Mouse (Mus musculus): Measurements from ENCODE around the gene Pex5. TPM values are rescaled to one million over a fixed set of nuclear protein-coding genes. Genes with fewer than 3 reads are reported as not detected.
A peak's percentile ranks its signal among the peaks of the same experiment; 100 is the strongest.
"Not testable (repeated sequence)": the region's sequence is repeated elsewhere in the genome, so short reads cannot be mapped to it uniquely, and the experiment has no call there.

Gene Pex5
- polyA plus RNA-seq, 1 experiment from 2014 or later = 43.1 TPM

- H3K27me3 ChIP-seq (ENCODE audit: poor library complexity, severe bottlenecking) = no peaks in the 10 kb centered on the region
- no peaks in the 10 kb centered on the region for H3K4me1 ChIP-seq
- no peak for DNase-seq (ENCODE audit: extremely low spot score, low spot score)
- H3K9me3 ChIP-seq = no peaks in the 10 kb centered on the region
- WGBS = 91% methylated on average over 2 of the region's 2 CpGs
- no peak overlapping the region for H3K27ac ChIP-seq
- no peak overlapping the region for H3K4me3 ChIP-seq
- H3K36me3 ChIP-seq (replicated peaks) = no peaks in the 10 kb centered on the region
Measured at GRCm38 (mm10) chr6:124446024-124446423, 31.2 kb upstream of the Pex5 start.

- no peak overlapping the region for H3K27ac ChIP-seq
- no peaks in the 10 kb centered on the region for H3K4me1 ChIP-seq
- WGBS = 93% methylated on average over 2 of the region's 2 CpGs
- H3K36me3 ChIP-seq (replicated peaks) = no peaks in the 10 kb centered on the region
- H3K4me3 ChIP-seq = no peak overlapping the region
- no peaks in the 10 kb centered on the region for H3K9me3 ChIP-seq
- DNase-seq (ENCODE audit: extremely low spot score, low spot score) = no peak
- no peaks in the 10 kb centered on the region for H3K27me3 ChIP-seq (ENCODE audit: poor library complexity, severe bottlenecking)
Measured at GRCm38 (mm10) chr6:124443338-124443737, 28.5 kb upstream of the Pex5 start.

- DNase-seq (ENCODE audit: extremely low spot score, low spot score) = no peak
- Histone ChIP-seq H3K27ac (no peak overlapping the region), H3K4me3 (no peak overlapping the region), H3K36me3 (replicated peaks) (no peaks in the 10 kb centered on the region), H3K9me3 (no peaks in the 10 kb centered on the region), H3K27me3 (ENCODE audit: poor library complexity, severe bottlenecking) (no peaks in the 10 kb centered on the region), H3K4me1 (peaks cover 7% of the 10 kb centered on the region)
- 74% methylated on average over 7 of the region's 7 CpGs for WGBS
Measured at GRCm38 (mm10) chr6:124436245-124436644, 21.4 kb upstream of the Pex5 start.

- 71% methylated on average over 5 of the region's 5 CpGs for WGBS
- no peak for DNase-seq (ENCODE audit: extremely low spot score, low spot score)
- Histone ChIP-seq H3K4me3 (no peak overlapping the region), H3K36me3 (replicated peaks) (no peaks in the 10 kb centered on the region), H3K27me3 (ENCODE audit: poor library complexity, severe bottlenecking) (no peaks in the 10 kb centered on the region; the same call in 1 of the 2 replicates), H3K4me1 (peaks cover 18% of the 10 kb centered on the region), H3K9me3 (no peaks in the 10 kb centered on the region), H3K27ac (no peak overlapping the region)
Measured at GRCm38 (mm10) chr6:124435173-124435572, 20.3 kb upstream of the Pex5 start.

DNA sequence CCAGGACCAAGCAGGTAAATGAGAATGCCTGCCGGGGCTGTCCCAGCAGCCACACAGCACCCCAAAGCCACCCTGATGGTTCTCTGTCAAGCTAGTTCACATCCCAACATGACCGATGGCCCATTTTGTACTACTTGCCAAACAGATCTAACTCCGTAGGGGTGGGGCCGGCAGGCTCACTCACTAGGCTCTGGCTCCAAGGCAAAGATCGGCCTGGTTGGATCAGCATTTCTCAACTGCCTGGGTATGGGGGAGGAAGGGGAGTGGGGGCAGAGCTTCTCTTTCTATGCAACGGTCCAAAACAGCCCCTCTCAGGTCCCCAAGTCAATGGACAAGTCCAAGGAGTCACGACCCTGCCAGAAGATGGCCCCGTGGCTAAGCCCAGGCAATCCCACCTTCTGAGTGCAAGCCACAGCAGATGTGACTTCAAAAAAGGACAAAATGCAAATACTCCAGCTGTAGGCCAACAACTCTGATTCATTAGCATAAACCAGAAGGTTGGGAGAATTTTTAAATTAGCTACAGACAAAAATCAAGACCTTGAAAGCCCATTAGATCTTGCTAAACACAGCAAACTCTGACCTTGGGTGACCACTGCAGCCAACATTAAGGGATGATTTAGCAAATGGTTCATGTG lies 18.9 kb upstream of the Pex5 start:
- no peak overlapping the region for H3K4me3 ChIP-seq
- 90% methylated on average over 8 of the region's 8 CpGs for WGBS
- DNase-seq (ENCODE audit: extremely low spot score, low spot score) = no peak
- H3K27me3 ChIP-seq (ENCODE audit: poor library complexity, severe bottlenecking) = no peaks in the 10 kb centered on the region; the same call in 1 of the 2 replicates
- H3K27ac ChIP-seq = no peak overlapping the region
- H3K36me3 ChIP-seq (replicated peaks) = no peaks in the 10 kb centered on the region
- peaks cover 20% of the 10 kb centered on the region for H3K4me1 ChIP-seq
- no peaks in the 10 kb centered on the region for H3K9me3 ChIP-seq

DNA sequence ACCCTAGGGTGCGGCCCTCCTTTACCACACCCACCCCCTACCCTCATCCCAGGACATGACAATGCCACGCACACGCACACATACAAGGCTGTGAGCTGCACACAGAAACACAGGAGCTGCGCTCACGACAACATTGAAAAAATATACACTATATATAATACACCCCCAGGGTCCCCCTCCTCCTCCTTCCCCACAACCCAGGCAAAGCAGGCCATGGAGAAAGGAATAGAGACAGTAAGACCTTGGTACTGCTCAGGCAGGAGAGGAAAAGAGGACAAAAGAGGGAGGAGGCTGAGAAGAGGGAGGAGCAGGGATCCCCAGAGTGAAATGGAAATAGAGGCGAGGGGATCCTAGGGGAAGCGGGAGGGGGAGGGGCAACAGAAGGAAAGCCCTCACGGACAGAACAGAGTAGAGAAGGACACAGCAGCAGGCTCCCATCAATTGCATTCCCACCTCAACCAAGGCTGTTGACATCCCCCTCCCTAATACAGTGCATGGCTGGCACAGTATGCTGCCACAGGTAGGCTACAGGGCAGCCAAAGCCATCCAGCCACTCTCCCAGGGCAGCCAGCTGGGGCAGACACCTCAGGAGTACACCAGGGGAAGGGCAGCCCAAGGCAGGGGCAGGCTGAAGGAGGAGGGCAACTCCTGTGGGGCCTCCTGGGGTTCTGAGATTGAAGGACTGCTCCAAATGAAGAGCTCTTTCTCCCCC lies 16.1 kb upstream of the Pex5 start:
- WGBS = 40% methylated on average over 8 of the region's 8 CpGs
- DNase-seq (ENCODE audit: extremely low spot score, low spot score) = no peak
- peak overlapping the region; percentile 67 for H3K27ac ChIP-seq

DNA sequence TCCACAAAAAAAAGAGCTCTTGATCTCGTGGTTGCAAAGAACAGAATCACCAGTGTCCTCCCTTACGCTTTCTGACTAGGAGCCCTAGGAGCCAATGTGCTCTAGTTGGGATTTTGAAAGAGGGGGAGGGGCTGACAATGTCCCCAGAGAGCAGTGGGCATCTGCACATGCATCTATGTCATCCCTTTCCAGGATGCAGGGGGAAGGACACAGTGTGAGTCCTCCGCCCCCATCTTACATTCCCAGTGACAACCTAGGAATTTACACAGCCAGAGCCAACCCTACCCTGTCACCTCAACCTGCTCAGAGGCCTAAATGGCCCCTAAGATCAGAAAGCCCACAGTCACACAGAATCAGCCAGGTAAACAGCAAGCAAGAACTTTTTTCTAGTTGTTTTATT lies 15.5 kb upstream of the Pex5 start:
- no peak overlapping the region for H3K4me3 ChIP-seq
- peaks cover 22% of the 10 kb centered on the region for H3K4me1 ChIP-seq
- no peaks in the 10 kb centered on the region; the same call in 1 of the 2 replicates for H3K27me3 ChIP-seq (ENCODE audit: poor library complexity, severe bottlenecking)
- 75% methylated on average over 3 of the region's 3 CpGs for WGBS
- DNase-seq (ENCODE audit: extremely low spot score, low spot score) = no peak
- H3K9me3 ChIP-seq = no peaks in the 10 kb centered on the region
- H3K27ac ChIP-seq = no peak overlapping the region
- no peaks in the 10 kb centered on the region for H3K36me3 ChIP-seq (replicated peaks)

More for the DNA sequence above, 16.1 kb upstream of the Pex5 start:
- Histone ChIP-seq H3K36me3 (replicated peaks) (no peaks in the 10 kb centered on the region), H3K4me3 (no peak overlapping the region), H3K9me3 (no peaks in the 10 kb centered on the region), H3K27me3 (ENCODE audit: poor library complexity, severe bottlenecking) (no peaks in the 10 kb centered on the region; the same call in 1 of the 2 replicates), H3K4me1 (peaks cover 20% of the 10 kb centered on the region)

DNA sequence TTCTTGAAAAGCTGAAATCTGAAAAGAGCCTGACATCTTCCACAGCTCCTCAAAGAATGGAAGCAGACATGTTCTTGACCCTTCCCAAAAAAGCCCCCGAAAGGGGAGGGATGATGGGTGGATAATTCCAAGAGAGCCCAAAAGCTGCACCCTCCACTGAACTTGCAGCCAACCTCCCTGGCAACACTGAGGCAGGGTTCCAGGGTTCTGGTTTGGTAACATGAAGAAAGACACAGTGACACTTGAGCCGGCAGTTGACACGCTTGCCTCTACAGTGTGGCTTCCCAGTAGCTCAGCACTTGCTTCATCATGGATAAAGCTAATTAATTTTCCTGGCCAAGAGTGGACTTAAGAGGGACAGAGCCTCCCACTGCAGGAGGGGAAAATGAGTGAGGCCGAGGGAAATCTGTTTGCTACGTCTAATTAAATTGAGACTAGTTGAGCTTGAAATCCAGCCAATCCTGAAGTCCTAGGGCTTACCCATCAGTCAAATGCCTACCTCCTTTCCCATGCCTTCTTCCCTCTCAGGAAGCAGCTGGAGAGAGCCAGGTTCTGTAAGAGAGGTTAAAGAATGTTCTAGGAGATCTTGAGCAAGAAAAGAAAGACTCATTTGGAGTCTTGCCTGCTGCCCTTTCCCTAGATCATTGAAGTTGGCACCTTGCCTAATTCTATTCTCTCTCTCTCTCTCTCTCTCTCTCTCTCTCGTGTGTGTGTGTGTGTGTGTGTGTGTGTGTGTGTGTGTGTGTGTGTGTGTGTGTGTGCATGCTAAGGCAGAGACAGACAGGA lies 13.1 kb upstream of the Pex5 start:
- DNase-seq (ENCODE audit: extremely low spot score, low spot score) = no peak
- Histone ChIP-seq H3K27me3 (ENCODE audit: poor library complexity, severe bottlenecking) (no peaks in the 10 kb centered on the region; the same call in 1 of the 2 replicates), H3K36me3 (replicated peaks) (no peaks in the 10 kb centered on the region), H3K27ac (no peak overlapping the region), H3K9me3 (no peaks in the 10 kb centered on the region), H3K4me1 (peaks cover 22% of the 10 kb centered on the region), H3K4me3 (no peak overlapping the region)
- 74% methylated on average over 5 of the region's 6 CpGs for WGBS

DNA sequence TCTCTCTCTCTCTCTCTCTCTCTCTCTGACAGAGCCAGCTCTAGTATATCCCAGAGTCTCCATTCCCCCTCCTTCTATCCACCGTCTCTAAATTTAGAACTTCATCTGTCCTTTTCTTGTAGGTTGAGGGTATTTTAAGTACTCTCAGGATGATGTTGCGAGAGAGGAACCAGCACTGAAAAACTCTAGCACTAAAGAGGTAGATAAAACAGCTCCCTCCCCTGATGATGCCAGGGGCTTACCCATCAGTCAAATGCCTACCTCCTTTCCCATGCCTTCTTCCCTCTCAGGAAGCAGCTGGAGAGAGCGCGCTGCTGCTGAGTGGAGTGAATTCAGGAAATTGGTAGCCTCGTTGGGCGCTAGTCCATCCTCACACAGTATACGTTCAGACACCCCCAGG lies 12.4 kb upstream of the Pex5 start:
- Histone ChIP-seq H3K27me3 (ENCODE audit: poor library complexity, severe bottlenecking) (no peaks in the 10 kb centered on the region; the same call in 1 of the 2 replicates), H3K4me1 (peaks cover 22% of the 10 kb centered on the region), H3K27ac (no peak overlapping the region), H3K36me3 (replicated peaks) (no peaks in the 10 kb centered on the region), H3K9me3 (no peaks in the 10 kb centered on the region), H3K4me3 (no peak overlapping the region)
- WGBS = 93% methylated on average over 7 of the region's 7 CpGs
- DNase-seq (ENCODE audit: extremely low spot score, low spot score) = no peak

GRCm38 (mm10) chr6:124426604-124427003 lies 11.7 kb upstream of the Pex5 start:
- Histone ChIP-seq H3K9me3 (no peaks in the 10 kb centered on the region), H3K27ac (no peak overlapping the region), H3K36me3 (replicated peaks) (no peaks in the 10 kb centered on the region), H3K27me3 (ENCODE audit: poor library complexity, severe bottlenecking) (no peaks in the 10 kb centered on the region; the same call in 1 of the 2 replicates), H3K4me3 (no peak overlapping the region), H3K4me1 (peaks cover 18% of the 10 kb centered on the region)
- WGBS = 81% methylated on average over 3 of the region's 3 CpGs
- no peak for DNase-seq (ENCODE audit: extremely low spot score, low spot score)

GRCm38 (mm10) chr6:124425523-124425922 lies 10.7 kb upstream of the Pex5 start:
- no peaks in the 10 kb centered on the region for H3K9me3 ChIP-seq
- H3K27me3 ChIP-seq (ENCODE audit: poor library complexity, severe bottlenecking) = no peaks in the 10 kb centered on the region; the same call in 1 of the 2 replicates
- no peaks in the 10 kb centered on the region for H3K36me3 ChIP-seq (replicated peaks)
- H3K4me1 ChIP-seq = peaks cover 8% of the 10 kb centered on the region
- WGBS = 82% methylated on average over 6 of the region's 6 CpGs
- no peak overlapping the region for H3K4me3 ChIP-seq
- H3K27ac ChIP-seq = no peak overlapping the region
- no peak for DNase-seq (ENCODE audit: extremely low spot score, low spot score)

GRCm38 (mm10) chr6:124425042-124425441 lies 10.2 kb upstream of the Pex5 start:
- H3K4me3 ChIP-seq; H3K36me3 ChIP-seq (replicated peaks); H3K9me3 ChIP-seq; H3K4me1 ChIP-seq; H3K27me3 ChIP-seq (ENCODE audit: poor library complexity, severe bottlenecking); H3K27ac ChIP-seq; DNase-seq (ENCODE audit: extremely low spot score, low spot score): not testable (repeated sequence)
- 67% methylated on average over 7 of the region's 7 CpGs for WGBS

- no peak overlapping the region for H3K4me3 ChIP-seq
- no peaks in the 10 kb centered on the region for H3K27me3 ChIP-seq (ENCODE audit: poor library complexity, severe bottlenecking)
- WGBS = 69% methylated on average over 1 of the region's 1 CpGs
- H3K27ac ChIP-seq = no peak overlapping the region
- DNase-seq (ENCODE audit: extremely low spot score, low spot score) = no peak
- no peaks in the 10 kb centered on the region for H3K36me3 ChIP-seq (replicated peaks)
- peaks cover 2% of the 10 kb centered on the region; the same call in 1 of the 2 replicates for H3K4me1 ChIP-seq
- H3K9me3 ChIP-seq = no peaks in the 10 kb centered on the region
Measured at GRCm38 (mm10) chr6:124424068-124424498, 9.2 kb upstream of the Pex5 start.

All from forebrain, embryonic 10.5 days (tissue).